Mouse (Mus musculus) layer of hippocampus, adult 9-10 months (tissue): ENCODE data around the gene Mgme1.

Source experiments
- DNase-seq: peaks from one replicate; pipeline ENCODE4 v3.0.0; 2022; ENCODE audit warnings: low spot score

Gene Mgme1

DNA sequence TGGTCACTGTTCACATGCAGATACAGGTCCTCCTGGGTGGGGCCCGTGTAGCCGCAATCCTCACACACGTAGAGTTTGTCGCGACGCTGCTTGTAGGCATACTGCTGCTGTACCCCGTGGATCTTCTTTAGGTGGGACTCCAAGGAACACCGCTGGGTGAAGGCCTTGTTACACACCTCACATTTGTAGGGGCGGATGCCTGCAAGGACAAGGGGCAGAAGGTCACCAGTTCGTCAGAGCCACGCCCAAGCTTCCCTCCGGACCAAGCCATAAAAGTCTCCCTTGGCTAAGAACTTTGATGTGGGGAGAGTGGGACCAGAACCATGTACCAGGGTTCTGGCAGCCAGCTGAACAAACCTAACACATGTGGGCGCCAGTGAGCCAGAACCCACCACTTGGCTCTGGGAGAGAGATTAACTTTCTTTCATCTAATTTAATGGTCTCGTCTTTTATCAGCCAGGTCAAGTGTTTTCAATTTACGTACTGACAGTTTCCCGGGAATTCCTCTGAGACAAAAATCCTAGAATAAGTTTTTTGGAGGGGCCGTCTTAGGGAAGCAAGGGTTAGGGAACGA lies 35.3 kb downstream of the Mgme1 start:
- no peak for DNase-seq

DNA sequence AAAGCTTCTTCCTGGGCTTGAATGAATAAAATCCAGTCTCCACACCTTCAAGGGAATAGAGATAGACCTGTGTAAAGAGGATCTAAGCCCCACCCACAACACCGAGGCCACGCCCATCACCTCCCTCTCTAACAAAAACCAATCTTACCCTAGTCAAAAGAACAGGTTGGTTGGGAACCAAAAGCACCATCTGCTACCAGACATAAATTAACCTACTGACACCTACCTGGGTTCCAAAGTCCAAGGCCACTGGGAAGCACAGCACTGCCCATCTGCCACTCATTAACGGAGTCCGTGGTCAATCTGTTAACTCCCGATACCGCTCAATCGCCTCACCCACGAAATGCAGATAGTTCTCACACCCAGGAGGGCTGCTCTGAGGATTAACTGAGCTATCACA lies 38.1 kb downstream of the Mgme1 start:
- DNase-seq, result no peak

DNA sequence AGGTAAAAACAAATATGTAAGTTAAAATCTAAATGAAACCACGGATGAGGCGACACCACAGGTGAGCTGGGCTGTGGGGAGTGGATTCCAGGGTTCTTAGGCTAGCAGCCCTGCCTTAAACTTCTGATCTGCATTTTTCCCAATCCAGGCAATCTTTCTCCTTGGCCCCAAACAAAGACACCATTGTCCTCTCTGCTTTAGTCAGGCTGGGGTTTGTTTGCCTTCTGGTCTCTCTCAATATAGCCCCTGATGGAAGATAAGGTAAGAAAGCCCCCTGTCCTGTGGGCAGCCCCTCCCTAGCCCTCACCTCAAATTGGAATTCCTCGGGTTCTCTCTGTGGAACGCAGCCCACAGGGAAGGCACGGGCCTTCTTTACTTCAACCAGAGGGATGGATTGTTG lies 39.8 kb downstream of the Mgme1 start:
- no peak for DNase-seq

DNA sequence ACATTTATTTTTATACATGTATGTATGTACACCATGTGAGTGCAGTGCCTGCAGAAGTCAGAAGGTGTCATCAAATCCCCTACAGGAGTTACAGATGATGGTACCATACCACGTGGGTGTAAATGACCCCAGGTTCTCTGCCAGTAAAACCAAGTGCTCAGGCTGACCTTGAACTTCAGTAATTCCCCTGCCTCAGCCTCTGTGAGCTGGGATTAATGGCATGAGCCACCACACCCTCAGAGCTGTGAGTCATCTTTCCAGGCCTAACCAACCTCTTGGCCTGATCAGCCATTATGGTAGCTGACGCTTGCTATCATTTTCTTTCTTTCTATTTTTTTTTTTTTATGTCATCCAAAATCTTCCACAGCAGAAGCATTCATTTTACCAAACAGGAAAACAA lies 40.9 kb downstream of the Mgme1 start:
- no peak for DNase-seq

DNA sequence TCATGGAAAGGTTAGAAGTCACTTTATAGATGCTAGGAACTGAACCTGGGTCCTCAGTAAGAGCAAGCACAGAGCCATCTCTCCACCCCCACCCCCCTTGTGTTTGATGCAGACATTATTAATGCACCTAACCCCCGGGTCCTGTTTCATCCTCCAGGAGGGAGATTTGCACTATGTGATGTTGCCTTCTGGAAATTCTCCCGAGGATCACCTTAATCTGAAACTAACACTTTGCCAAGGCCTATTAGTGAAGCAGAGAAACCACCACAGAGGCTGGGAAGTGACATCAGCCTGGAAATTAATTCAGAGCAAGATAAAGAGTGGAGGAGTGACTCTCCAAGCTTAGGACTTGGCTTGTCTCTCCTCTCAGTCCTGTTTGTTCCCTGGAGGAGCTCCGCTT lies 53.8 kb downstream of the Mgme1 start:
- no peak for DNase-seq

DNA sequence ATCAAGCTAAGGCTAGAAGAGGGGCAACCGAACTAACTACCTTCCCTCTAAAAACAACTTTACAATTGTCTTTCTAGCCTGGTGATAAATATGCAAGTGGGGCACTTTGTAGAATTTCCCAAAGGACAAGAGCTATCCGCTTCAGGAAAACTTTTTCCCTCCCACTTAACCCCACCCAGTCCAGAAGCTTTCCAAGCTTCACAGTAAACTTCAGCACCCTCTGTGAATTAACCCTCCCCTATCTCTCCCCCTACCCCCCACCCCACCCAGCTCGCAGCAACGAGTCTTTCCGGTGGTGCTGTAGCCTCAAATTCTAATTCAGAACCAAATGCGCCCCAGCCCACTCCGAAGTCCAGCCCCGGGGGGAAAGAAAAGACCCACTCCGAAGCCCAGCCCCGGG lies 59.0 kb downstream of the Mgme1 start:
- DNase-seq, result no peak

DNA sequence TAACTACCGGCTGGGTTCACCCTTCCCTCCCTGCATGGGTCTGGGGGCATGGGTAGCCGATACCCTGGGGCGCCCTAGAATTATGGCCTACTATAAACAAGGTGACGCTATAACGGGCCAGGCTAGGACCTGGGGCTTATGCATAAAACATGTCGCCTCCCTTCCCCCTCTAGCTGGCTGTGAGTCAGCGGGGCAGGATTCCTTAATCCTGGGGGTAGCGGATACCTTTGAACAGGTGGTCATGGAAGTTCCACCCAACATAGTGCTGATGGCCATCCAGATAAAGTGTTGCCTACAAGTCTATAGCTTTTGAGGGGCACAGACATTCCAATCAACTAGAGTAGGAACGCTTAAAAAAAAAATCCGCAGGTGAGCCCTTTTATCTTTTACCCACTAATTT lies 59.5 kb downstream of the Mgme1 start:
- no peak for DNase-seq

DNA sequence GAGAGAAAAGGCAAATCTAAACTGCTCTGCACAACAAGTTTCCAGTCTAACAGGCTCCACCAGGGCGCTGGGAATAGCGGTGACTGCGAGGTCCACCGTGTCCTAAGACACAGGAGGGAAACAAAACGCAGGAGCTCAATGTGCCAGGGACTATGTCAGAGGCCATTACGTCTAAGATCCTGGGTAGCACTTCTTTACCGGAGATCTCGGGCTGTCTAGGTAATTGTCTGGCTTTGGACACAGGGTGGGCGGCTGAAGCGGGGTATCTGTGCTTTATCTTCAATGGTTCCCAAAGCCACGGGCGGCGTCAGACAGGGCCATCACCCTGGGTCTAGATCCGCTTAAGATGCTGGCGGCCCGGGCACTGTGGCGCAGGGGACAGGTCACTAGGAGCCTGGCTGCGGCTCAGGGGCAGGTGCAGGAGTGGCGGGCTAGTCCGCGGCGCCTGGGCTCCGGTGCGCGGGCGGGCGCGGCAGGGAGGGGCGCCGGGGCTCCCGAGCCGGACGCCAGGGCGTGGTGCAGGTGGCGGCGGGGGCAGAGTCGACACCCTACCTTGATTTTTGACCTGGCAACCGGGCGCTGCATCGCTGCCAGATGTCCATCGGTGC lies 60.0 kb downstream of the Mgme1 start:
- no peak for DNase-seq
